Mouse (Mus musculus) CD4-positive naive resting alpha-beta T cell, adult 76 days (primary cell): Measurements from ENCODE around the gene Spred3. TPM values are rescaled to one million over a fixed set of nuclear protein-coding genes. Genes with fewer than 3 reads are reported as not detected.

Experiments
- total RNA-seq: library from RNA; stranded (reverse); gene quantifications from one replicate; pipeline ENCODE4 v1.2.4, GENCODE M21; 2023

Gene Spred3
- 3.3 TPM for total RNA-seq

GRCm38 (mm10) chr7:29170066-29170754, at the start of gene Spred3, which contains the start of gene Ggn:
TSS of gene Spred3 (minus strand) at chr7:29170411.
TSS of gene Ggn (plus strand) at chr7:29170210.

GRCm38 (mm10) chr7:29213675-29214082, 43.5 kb upstream of the Spred3 start, which contains the start of gene Catsperg1:
TSS of gene Catsperg1 (minus strand) at chr7:29214035.

GRCm38 (mm10) chr7:29180077-29180853, 10.1 kb upstream of the Spred3 start, which contains the start of gene Psmd8:
TSS of gene Psmd8 (minus strand) at chr7:29180701.

GRCm38 (mm10) chr7:29155838-29156782, 14.1 kb downstream of the Spred3 start, which contains the start of gene Fam98c:
TSS of gene Fam98c (minus strand) at chr7:29156234.

GRCm38 (mm10) chr7:29134693-29135386, 35.4 kb downstream of the Spred3 start, which contains the start of gene Rasgrp4:
TSS of gene Rasgrp4 (plus strand) at chr7:29134851.

GRCm38 (mm10) chr7:29124970-29125369, 45.2 kb downstream of the Spred3 start, which contains the start of gene Ryr1:
TSS of gene Ryr1 (minus strand) at chr7:29125179.

Other genes starting within 250 kb of the Spred3 start
- 127 TPM for gene Actn4, start 208.1 kb downstream of the Spred3 start, total RNA-seq
- gene Eif3k, start 188.5 kb downstream of the Spred3 start, total RNA-seq: 283 TPM
- gene Map4k1, start 188.4 kb downstream of the Spred3 start, total RNA-seq: 94.9 TPM
- gene Ryr1, start 45.2 kb downstream of the Spred3 start, total RNA-seq: 0.21 TPM
- gene Rasgrp4, start 35.6 kb downstream of the Spred3 start, total RNA-seq: 3.6 TPM
- gene Fam98c, start 14.2 kb downstream of the Spred3 start, total RNA-seq: 34.2 TPM
- gene Ggn, start 201 bp downstream of the Spred3 start, total RNA-seq: not detected
- gene Psmd8, start 10.3 kb upstream of the Spred3 start, total RNA-seq: 146 TPM
- 0.32 TPM for gene Catsperg1, start 43.6 kb upstream of the Spred3 start, total RNA-seq
- 0.50 TPM for gene Kcnk6, start 62.1 kb upstream of the Spred3 start, total RNA-seq
- 21.1 TPM for gene Yif1b, start 67.9 kb upstream of the Spred3 start, total RNA-seq
- 2.4 TPM for gene 2200002D01Rik, start 78.1 kb upstream of the Spred3 start, total RNA-seq
- gene Spint2, start 111.5 kb upstream of the Spred3 start, total RNA-seq: 60.7 TPM
- 1.0 TPM for gene Ppp1r14a, start 118.9 kb upstream of the Spred3 start, total RNA-seq
- gene Dpf1, start 133.5 kb upstream of the Spred3 start, total RNA-seq: not detected